12 mouse cellular contexts compared by ENCODE assay signal in genomic region chr13:112230176-112230575, GRCm38 (mm10).
"Had no signal": no experiment of that assay in that cellular context is flagged by ENCODE, and none has a peak within 500 bp of the region (broad histone marks: within the 10 kb centered on the region; RNA-seq: fewer than 3 reads in every experiment).

No protein-coding gene starts in this region.

- H3K9ac ChIP-seq: limb, embryonic 13.5 days; liver, embryonic 14.5 days; lung, embryonic 14.5 days; midbrain, embryonic 13.5 days; stomach, embryonic 15.5 days had no signal

- H3K27me3 ChIP-seq: limb, embryonic 13.5 days; midbrain, embryonic 13.5 days; stomach, embryonic 15.5 days had no signal

- H3K4me3 ChIP-seq: layer of hippocampus, adult 2 months; limb, embryonic 13.5 days; midbrain, embryonic 13.5 days; stomach, embryonic 15.5 days had no signal

- H3K4me1 ChIP-seq: limb, embryonic 13.5 days; midbrain, embryonic 13.5 days; stomach, embryonic 15.5 days had no signal

- H3K4me2 ChIP-seq: limb, embryonic 13.5 days; lung, embryonic 14.5 days; midbrain, embryonic 13.5 days; stomach, embryonic 15.5 days had no signal

- H3K27ac ChIP-seq: kidney, postnatal 0 days; layer of hippocampus, adult 2 months; limb, embryonic 13.5 days; liver, embryonic 14.5 days; midbrain, embryonic 13.5 days; stomach, embryonic 15.5 days had no signal

- DNase-seq: kidney, postnatal 4 days; left cerebral cortex, postnatal 4 days; lung, embryonic 14.5 days; right cerebral cortex, postnatal 14 days; thymus, adult 2 months; thymus, postnatal 25 days had no signal

- H3K36me3 ChIP-seq: limb, embryonic 13.5 days; midbrain, embryonic 13.5 days; stomach, embryonic 15.5 days had no signal

- ATAC-seq: midbrain, embryonic 13.5 days had no signal

- H3K9me3 ChIP-seq: limb, embryonic 13.5 days; midbrain, embryonic 13.5 days; stomach, embryonic 15.5 days had no signal
